Mouse (Mus musculus): ENCODE results near the gene Atp8a2.

DNA sequence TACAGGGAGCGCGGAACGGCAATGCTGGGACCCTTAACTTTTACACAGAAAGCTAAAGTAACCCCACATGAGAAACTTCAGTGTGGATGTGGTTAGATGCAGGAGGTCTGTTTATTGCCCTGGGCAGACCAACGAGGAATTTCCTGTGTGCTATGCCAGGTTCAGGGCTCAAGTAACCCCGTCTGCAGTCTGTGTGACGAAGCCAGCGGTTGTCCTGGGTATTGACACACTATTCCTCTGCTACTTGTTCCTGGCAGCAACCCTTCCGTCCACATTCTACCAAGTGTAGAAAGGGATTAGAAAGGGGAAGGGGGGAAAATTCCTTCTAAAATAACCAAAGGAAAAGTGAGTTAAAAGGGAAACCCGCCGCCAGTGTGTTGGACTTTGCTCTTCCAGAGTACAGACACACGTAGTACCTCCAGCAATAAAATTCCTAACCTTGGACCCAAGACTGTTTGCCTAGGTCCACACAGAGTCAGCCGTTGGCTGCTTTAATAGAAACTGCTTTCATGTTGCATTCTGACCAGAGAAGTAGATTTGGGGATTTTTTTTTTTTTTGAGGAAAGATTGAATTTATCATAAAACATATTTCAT, 437.0 kb downstream of the Atp8a2 start:
- TF ChIP-seq POLR2A (IDR thresholded peaks at IDR 0.05; ENCODE audit: borderline replicate concordance, insufficient read depth, low read length) (no peak), CTCF (IDR thresholded peaks at IDR 0.05; ENCODE audit: borderline replicate concordance, insufficient read depth, low read depth, low read length) (no peak)

Measured in cerebellum, adult 2 months (tissue).